Mouse (Mus musculus): ENCODE results near the gene Tnfrsf21.
A peak's percentile ranks its signal among the peaks of the same experiment; 100 is the strongest.

Tnfrsf21 gene

DNA sequence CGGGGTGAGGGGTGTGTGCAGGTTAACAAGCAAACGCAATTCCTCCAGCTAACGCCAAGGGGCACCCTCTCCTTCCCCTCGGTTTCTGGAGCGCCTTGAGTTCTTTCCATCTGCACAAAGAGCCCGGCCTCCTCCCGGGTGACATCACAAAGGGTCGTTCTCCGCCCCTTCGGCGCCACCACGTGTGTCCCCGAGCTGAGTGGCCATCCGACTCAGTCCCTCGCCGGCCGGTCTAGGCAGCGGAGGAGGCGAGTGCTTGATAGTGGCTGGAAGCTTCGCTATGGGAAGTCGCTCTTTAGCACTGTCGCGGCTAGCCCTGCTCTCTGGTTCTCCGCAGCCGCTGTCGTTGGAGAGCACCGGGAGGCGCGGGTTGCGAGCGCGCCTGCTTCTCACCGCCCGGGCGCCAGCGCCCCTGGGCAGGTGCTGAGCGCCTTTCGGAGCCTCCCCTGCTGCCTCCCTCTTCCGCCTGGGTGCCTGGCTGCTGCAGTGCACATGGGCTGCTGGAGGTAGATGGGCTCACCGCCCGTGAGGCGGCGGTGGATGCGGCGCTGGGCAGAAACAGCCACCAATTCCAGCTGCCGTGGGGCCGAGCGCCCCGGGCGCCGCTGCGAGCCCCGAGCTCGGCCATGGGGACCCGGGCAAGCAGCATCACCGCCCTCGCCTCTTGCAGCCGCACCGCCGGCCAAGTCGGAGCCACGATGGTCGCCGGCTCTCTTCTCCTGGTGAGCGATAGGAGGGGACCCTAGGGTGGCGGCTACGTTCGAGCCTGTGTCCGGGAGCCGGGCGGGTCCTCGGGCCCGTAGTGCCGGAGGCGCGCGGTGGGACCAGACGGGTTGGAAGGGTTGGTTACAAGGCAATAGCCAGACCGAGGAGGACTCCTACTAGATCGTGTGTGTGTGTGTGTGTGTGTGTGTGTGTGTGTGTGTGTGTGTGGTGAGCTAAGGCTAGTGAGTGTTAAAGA is at the start of gene Tnfrsf21:
TSS of gene Tnfrsf21 (plus strand) at position 185 of the 961 bp plus-strand sequence.
- peak; percentile 86 for DNase-seq

DNA sequence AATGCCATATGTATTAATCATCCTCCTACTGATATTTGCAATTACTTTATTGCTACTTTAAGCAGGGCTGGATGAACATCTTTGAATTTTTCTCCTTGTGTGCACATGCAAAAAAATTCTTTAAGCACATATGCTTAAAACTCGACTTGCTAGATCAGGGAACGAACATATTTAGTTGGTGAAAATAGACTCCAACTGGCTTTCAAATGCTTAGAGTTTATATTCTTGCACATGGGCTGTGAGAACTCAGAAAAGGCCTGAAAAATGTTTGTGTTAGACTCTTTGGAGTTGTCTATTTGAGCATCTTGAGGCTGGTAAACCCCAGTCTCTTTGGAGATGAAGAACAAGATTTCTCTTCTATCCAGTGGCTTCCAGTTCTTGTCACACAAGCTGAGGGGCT is 48.2 kb upstream of the Tnfrsf21 start:
- DNase-seq: no peak

DNA sequence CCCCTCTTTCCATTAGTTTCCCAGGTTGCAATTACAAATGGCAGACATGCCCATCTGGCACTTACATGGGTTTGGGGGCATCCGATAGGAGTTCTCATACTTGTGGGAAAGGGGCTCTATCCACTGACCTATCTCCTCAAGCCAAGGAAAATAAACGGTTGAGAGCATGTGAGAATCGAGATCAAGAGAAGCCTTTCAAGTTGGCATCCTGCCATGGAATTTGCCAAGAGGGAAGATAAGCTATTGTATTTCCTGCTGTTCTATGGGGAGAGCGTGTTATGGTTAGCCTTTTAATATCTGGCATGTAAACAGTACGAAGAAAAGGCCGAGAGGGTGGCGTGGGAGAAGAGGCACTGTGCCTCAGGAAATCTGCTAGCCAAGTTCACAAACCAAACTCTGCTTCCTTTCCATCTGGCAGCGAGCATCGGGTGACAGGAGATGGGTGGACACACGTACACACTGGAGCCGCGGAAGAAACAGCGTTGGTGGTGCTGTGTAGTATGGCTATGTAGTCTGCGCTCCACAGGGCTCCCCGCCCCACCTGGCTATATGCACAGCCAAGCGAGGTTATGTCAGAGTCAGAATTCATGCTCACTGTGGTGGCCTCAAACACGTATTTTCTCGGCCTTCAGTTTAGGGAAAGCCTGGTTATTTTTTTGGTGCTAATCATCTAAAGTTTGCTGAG is 40.9 kb upstream of the Tnfrsf21 start:
- no peak for DNase-seq

DNA sequence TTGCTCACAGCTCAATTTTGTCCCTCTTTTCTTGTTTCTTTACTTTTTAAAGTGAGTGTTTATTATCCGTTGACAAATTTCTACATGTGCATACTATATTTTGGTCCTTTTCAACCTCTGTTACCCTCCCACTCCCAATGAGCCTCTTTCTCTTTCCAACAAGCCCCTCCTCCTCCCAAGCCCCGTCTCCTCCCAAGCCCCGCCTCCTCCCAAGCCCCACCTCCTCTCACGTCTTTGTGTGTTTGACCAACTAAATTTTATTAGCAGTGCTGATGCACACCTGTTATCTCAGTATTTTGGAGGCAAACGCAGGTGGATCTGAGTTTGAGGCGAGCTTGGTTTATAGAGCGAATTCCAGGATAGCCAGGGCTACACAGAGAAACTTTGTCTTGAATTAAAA is 38.6 kb upstream of the Tnfrsf21 start:
- no peak for DNase-seq

DNA sequence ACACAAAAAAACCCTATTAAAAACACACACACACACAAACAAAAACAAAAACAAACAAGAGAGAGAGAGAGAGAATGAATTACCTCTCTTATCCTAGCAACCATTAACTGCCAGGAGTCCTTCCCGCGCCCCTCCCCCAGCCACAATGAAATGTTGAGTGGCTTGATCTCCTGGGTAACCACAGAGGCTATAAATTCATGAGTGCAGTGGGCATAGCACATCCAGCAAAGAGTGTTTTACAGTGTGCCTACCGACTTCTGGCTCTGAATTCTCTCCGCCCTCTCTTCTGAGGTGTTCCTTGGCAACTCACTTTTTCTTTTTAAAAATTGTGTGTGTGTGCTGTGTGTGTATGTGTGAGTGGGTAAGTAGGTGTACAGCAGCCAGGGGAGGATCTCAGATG is 38.0 kb upstream of the Tnfrsf21 start:
- DNase-seq: no peak

DNA sequence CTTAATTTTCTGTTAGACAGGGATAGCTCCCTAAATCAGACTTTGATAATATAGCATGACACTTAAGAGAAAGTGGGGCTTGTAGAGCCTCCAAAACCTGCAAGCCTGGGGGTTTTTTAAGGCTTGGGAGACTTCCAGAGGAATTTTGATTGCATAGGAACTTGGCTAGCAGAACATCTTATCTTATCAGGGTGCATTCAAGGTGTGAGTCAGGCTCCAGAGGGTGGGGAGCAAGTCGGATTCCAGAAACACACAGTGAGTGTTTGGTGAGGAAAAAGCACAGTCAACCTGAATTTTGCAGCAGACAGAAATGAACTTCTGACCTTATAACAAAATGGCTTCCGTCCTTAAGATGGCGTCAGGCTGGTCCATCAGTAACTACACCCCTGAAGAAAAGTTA is 34.5 kb upstream of the Tnfrsf21 start:
- DNase-seq: no peak

DNA sequence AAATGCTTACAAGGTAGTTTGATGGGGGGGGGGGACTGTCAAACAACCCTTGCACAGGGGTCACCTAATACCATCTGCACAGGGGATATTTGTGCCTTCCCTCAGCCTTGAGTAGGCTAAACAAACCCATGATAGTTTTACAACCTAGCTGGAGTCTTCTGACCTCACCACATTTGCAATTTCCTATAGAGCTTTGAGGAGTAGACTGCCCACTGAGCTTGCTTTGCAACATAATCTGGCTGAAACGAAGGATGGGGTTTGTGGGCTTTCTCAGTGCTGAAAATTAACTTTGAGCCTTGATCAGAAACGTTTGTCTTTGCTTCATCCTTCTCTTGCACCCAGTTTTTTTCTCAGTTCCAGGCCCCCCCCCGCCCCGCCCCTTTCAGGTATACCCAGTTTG is 33.8 kb upstream of the Tnfrsf21 start:
- no peak for DNase-seq

DNA sequence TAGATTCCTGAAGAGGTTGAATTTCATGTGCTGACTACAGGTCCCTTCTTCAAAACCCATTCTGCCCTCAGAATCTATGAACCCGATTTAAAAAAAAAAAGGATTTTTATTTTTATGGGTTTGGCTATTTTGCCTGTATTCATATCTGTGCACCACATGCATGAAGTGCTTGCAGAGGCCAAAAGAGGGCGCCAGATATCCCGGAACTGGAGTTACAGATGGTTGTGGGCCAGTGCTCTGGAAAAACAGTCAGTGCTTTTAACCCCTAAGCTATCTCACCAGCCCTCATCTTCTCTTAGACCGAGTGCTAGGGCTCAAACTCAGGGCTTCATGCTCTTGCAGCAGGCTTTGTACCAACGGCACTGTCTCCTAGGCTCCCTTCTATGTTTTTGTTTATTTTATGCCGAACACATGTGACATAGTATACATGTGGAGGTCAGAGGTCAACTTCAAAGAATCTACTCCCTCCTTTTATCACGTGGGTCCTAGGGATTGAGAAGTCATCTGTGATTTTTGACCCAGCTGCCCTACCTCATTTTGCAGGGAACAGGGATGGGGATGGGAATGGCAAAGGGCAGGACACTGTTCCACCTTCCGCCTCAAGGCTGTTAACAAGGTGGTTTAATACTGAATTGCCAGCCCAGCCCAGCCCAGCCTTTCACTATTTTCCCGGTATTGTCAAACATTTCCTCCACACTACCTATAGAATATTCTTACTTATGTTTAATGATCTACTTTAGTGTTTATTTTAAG is 30.3 kb upstream of the Tnfrsf21 start:
- peak; percentile 50 for DNase-seq

DNA sequence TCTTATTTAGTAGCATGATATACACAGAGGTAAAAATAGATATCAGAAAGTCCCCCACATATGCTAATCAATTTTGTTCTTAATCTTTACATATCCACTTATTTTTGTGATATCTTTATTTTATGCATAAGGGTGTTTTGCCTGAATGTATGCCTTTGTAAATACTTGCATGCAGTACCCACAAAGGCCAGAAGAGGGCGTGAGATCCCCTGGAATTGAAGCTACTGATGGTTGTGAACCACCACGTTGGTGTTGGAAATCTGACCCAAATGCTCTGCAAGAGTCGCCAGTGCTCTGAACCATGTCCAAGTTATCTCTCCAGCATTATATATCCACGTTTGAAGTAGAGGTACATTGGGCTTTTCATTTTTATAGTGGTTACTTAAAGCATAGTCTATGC is 28.7 kb upstream of the Tnfrsf21 start:
- peak; percentile 22 for DNase-seq

DNA sequence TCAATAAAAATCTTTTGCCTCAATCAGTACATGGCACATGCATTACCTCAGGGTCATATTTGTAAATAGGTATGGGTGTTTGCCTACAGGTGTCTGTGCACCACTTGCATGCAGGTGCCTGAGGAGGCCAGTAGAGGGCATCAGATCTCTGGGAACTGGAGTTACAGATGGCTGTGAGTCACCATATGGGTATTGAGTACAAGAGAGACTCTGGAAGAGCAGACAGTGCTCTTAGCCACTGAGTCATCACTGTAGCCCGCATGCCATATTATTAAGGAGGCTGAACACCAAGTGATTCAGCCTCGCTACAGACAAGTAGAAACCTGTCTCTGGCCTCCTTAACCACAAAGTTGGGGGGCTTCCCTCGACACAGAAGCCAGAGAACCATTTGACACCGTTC is 26.4 kb upstream of the Tnfrsf21 start:
- DNase-seq: peak; percentile 8

DNA sequence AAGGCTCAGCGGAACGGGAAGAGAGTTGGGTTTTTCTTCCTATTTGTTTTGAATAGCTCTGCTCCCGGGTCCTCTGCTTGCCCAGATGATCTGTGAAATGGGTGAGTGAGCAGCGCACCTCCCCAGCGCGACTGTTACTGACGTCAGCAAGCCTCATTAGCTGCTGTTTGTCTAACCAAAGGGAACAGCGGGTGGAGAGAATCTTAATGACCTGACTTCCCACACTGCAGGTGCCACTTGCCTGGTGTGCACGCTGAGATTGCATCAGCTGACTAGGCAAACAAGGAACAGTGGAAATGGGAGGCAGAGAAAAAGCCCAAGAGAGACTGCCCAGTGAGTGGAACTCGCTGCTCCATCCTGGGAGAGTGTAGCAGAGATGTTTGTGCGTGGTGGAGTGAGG is 25.2 kb upstream of the Tnfrsf21 start:
- DNase-seq: no peak

DNA sequence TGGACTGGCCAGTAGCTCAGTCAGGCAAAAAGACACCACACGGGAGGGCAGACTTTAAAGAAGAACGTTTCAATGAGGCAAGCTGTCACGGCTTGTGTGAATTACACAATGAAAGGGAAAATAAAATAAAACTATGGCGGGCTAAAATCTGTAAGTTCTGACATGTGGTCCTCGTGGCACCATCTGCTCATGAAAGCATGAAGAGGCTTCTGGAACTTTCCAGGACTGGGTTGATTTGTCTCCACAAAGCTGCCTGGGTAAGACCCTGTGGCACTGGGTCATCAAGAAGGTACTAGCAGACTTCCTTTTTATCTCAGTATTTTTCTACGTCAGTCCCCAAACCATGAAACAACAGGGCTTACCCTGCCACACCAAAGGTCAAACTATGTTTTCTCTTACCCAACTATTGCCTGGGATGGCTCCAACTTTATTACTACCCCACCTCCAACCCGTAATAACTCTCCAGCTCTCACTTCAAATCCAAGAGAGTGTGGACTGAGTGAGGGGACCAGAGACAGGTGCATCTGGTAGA is 16.8 kb upstream of the Tnfrsf21 start:
- DNase-seq: no peak

DNA sequence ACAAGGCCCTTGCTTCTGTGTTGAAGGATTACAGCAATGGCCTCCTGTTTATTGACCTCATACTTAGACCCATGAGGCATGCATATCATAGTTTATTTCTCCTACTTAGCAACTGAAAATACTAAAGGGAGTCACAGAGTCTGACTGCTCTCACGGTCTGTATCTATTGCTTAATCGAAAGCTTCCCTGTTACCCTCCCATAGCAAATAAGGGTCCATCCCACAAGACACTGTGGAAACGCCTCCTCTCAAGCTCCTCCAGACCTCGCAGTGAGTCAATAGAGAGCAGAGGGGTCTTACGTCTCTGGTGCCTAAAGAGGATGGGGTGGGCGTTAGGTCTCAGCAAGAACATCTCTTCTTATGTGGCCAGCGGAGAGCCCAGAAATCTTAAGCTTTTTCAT is 15.8 kb upstream of the Tnfrsf21 start:
- DNase-seq: no peak

DNA sequence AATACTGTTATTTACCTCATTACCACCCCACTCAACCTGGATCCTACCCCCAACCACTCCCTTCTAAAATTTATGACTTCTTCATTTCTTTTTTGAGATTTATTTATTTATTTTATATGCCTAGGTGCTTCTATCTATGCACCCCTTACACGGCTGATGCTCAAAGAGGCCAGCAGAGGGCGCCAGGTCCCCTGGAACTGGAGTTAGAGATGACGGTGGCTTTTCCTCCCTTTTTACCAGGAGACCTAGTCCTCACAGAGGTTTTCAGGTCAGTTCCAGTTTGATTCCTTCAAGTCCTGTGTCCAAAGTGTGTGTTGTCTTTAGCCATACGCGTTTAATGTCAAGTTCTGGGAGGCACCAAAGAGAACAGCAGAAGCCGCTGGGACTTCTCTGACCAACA is 3.6 kb upstream of the Tnfrsf21 start:
- peak; percentile 59 for DNase-seq

DNA sequence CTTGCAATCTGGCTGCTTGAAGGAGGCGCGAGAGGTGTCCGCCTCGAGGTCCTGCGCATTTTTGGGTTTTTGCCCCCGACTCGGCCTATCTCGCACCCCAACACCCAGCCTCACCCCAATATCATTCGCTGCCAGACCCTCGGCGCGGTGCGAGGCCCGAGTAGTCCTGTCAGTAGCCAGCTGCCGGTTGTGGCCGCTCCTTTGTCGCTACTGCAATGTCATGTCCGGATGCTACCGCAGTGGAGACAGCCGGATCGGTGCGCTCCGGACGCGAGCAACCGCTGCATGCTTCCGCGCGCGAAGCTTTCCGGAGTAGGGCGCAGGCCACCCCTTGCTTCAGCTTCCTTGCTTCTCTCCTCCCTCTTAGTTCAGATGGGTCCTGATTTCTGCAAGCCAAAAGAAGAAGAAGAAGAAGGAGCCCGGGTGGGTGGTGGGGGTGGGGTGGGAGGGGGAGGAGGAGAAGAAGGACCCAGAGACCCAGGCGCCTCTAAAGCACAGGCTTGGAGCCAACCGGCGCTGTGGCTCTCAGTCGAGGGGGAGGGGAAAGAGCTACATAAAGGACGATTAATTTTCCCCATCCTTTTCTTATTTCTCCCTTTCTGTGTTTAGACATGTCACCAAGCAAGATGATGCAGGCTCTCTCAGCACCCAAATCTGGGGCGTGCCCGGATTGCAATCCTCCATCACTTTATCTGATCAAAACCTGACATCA is 1.1 kb downstream of the Tnfrsf21 start:
- peak; percentile 59 for DNase-seq

DNA sequence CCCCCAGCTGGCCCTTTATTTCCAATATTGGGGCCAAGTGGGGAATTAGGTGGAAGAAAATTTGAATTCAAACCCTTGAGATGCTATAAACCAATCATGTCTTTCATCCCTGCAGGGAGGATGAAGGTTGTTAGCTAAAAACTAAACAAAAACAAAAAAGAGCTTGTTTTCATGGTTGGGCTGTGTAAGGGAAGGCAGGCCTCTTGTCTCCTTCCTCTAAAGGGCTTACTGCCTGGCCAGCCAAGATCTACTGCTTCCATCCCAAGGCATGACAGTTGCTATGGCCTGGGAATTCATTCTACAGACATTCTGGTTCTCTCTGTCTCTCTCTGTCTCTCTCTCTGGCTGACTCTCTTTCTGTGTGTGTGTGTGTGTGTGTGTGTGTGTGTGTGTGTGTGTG is 1.7 kb downstream of the Tnfrsf21 start:
- DNase-seq: no peak

DNA sequence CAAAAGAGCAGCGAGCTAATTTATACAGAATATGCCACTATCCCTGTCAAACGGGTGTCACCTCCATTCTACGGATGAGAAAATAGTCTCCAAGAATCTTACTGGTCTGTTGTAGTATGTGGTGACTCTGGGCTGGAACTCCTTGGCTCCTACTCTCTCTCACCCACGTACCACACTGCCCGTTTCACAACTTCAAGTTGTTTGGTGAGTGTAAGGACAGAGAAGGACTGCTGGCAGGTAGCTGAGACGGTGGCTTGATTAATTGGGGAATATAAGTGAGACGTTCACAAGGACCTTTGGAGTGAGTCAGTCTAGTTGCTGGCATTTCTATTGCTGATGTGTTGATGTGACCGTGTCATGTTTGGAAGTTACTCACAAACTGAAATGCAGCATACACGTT is 3.3 kb downstream of the Tnfrsf21 start:
- no peak for DNase-seq

DNA sequence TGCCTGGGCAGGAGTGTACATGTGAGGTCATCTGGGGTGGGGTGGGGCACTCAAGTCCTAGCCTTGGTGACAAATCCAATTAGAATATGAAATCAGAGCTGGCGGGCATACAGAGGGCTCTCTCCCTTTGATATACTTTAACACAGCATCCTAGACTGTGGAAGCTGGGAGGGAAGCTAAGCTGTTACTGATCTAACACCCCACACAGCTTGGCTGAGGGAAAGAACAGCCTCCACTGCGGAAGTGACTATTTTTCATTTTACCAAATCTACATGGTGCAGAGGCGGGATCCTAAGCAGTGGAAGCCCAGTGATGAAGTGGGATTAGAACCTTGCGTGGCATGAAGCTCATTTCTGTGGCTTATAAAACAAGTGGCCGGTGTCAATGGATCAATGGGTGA is 4.7 kb downstream of the Tnfrsf21 start:
- no peak for DNase-seq

DNA sequence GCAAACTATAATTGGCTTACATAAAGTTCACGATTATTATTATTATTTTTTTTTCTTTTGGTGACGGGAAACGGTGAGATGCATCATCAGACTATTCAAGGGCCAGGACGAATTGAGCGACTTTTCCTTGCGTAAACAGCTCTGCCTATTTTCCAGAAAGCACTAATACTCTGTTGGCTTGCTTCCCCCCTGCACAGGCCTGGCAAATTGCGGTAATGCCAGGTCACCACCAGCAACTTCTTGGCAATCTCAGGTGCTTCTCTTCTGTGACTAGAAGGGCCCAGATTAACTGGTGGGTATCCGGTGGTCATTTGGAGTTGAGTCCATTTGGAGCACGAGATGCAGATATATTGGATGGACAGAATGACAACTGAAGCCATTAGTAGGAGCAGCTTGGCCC is 5.7 kb downstream of the Tnfrsf21 start:
- no peak for DNase-seq

DNA sequence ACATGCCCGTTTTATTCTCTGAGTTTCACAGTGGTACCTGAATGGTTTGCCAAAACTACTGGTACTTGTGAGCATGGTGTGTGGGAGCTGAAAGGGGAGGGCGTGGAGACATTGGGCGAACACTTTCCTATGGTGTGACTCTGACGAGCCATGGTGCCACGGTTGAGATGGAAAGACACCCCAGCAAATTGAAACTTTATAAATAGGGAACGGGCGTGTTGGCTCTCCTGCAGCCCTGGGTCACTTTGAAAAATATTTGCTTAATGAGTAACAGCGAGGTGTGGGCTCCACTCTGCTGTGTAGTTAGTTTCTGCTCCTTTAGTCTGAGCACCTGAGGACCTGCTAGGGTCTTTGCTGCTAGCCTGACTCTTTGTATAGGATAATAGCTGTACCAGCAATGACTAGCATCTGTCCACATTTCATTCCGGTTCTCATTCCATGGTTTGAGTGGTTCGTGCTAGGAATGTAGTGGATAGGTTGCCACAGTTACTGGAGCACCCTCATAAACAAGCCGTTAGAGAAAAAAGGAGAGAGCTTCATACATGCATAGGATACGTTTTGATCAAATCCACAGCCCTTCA is 7.4 kb downstream of the Tnfrsf21 start:
- DNase-seq: no peak

DNA sequence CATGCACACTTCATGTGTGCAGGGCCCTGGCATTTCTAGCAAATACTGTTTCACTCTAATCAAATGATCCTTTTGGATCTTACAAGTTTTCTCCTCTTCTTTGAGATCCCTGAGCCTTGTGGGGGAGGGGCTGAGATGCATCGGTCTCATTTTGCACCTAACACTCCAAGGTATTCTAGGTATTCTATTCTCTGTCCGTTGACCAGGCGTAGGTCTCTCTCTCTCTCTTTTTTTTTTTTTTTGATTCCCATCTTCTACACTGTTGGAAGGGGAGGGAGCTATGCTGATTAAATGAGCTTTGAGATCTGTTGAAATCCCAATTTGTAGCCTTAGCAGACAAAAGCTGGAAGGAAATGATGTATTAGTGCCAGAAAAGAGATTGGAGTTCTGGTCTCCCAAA is 8.2 kb downstream of the Tnfrsf21 start:
- no peak for DNase-seq

DNA sequence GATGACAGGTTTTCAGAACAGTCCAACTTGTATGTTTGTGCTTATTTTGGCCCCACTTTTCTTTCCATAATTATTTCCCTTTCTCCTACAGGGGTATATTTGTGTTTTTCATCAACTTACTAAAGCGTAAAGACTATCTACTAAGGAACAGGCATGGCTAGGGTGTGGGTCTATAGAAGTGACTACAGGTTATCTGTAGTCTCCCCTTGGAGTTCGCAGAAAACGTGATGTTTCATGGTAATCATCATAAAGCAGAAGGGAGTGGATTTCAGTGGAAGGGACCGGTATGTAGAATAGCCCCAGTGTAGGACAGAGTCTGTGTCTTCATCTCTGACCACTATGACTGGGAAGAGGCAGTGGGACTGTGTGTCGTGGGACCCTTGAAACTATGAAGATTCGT is 8.7 kb downstream of the Tnfrsf21 start:
- no peak for DNase-seq
